Mouse (Mus musculus) adrenal gland, adult 18-20 months (tissue): Measurements from ENCODE around the gene Itprid1. TPM values are rescaled to one million over a fixed set of nuclear protein-coding genes. Genes with fewer than 3 reads are reported as not detected.

Experiments used
- DNase-seq, 2 experiments: peaks; one replicate each; pipeline ENCODE4 v3.0.0; 2021 to 2022; ENCODE audit warnings: low spot score in 2 of 2
- long read RNA-seq, 2 experiments: library from polyadenylated mRNA; stranded (forward); transcript quantifications; one replicate each; pipeline ENCODE4 v2.0.0; 2021
- total RNA-seq, 2 experiments: library from RNA; stranded (reverse); gene quantifications; 1 replicate in 1 of 2; 2 replicates in 1 of 2; pipeline ENCODE4 v1.2.3; 2021

The Itprid1 gene
- not detected for total RNA-seq
- long read RNA-seq, experiment 1 = 0 reads
- long read RNA-seq, experiment 2 = 0 reads

DNA sequence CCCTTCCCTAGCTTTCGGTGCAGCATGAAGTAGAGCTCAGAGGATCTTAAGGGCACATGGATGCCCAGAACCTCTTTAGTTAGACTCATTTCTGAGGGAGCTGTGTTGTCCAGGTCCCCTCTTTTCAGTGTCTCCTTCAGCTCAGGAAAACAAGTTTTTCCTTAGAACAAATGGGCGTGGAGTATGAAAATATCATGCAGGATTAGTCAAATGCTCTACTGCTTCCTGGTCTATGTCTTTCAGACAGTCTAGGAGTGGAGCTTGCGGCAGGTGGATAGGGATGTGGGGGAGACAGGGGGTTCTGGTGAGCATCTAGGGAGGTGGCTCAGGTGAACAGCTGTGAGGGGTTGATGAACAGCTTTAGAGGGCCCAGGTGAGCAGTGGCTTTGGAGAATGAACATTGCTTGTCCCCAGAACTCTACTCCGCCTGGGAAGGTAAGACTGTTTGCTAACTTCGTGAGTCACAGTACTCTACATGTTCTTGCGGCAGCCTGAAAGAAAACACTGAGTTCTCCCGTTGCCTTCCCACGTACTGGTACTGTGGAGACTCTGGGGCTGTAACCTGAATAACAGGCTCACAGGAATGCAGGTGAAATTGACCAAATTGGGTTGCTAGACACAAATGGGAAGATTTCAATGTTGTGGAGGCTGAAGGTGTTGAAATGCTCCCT lies at the start of gene Itprid1:
TSS of gene Itprid1 (plus strand) at position 246 of the 671 bp plus-strand sequence.
- no peak for DNase-seq

DNA sequence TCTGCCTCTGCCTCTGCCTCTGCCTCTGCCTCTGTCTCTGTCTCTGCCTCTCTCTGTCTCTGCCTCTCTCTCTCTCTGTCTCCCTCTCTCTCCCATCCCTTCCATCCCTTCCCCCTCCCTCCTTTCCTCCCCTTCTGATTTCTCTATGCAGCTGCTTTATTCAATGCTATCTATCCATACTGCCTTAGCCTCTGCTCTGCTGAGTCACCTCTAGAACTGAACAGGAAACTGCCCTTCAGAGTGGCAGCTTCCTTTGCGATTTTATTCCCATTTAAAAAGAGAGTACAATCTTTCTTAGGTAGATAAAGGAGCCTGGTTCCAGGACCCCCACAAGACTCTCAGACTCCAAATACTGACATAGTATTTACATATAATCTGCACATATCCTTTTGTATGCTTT lies 47.1 kb upstream of the Itprid1 start:
- no peak for DNase-seq

DNA sequence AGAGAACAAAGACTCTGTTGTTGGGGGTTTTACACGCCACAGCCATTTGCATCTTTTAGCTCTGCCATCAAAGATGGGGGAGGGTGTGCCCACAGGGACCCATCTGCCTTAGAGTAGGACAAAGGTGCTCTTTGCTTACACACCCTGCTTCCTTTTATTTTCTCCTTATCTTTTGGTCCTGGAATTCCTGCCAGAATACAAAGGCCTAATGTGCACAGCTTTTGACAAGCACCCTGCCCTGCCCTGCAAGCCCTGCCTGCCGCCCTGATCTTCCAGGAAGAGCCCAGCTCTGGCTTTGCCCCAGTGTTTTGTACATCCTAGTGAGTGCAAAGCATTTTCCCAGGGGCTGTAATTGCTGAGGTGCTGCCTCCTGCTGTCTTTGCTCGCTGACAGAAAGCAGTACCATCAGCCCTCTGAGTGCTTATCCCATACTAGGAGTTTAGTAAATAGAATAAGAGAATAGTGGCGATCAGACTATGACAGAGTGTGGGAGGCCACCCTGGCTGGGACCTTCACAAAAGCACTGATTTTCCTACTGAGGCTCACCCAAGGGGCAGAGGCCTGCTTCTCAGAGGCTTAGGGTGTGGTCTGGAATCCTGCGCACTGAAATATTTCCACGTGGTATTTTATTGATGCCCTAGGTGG lies 44.7 kb upstream of the Itprid1 start:
- DNase-seq = no peak

DNA sequence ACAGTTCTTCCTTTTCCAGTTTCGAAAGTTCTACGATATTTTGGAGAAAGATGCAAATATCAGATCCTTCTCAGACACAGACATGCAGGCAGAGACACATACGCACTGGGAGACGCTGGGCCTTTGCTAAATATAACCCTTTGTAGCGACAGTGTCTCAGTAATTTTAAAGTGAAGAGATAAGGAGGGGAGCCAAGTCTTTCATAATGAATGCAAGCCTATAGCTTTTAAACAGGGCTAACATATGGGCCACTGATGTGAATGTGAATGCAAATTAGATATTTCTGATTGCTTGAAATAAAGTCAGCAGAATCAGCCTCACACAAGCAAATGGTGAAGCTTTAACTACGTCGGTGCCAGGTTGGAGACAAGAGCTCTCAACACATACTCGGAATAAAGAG lies 44.2 kb upstream of the Itprid1 start:
- DNase-seq = no peak

DNA sequence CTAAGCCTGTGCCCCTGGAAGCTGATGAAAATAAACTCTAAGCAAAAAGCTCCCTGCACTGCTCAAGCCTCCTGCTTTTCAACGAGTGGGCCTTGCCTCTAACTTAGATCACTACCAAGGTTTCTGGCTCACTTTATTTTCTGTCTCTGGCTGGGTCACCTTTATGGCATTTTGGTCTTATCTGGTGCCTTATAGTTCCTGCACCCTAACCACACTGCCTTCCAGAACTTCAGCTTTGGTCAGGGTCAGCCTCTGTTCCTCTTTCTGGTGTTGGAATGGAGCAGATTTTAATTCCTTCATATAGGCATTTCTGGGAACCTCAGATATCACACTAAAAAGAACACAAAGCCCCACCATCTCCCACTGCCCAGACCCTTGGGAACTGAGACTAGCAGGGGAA lies 34.0 kb upstream of the Itprid1 start:
- no peak for DNase-seq

DNA sequence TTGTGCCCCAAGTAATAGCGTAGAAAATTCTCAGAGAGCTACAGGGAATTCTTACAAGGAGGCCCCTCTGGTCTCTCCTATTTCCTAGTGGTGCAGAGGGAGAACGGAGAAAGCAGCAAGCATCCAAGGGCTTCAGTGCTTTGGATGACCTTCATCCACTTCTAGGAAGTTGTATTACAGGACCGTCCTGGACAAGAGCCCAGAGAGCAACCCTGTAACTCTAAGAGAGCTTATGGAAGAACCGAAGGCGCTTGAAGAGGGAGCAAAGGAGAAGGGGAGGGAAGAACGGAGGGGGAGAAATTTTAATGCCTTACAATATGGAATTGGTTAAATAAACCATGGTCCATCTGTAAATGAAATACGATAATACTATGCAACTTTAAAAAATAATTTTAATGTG lies 33.3 kb upstream of the Itprid1 start:
- DNase-seq = peak in 1 of 2 experiments; percentile 10

DNA sequence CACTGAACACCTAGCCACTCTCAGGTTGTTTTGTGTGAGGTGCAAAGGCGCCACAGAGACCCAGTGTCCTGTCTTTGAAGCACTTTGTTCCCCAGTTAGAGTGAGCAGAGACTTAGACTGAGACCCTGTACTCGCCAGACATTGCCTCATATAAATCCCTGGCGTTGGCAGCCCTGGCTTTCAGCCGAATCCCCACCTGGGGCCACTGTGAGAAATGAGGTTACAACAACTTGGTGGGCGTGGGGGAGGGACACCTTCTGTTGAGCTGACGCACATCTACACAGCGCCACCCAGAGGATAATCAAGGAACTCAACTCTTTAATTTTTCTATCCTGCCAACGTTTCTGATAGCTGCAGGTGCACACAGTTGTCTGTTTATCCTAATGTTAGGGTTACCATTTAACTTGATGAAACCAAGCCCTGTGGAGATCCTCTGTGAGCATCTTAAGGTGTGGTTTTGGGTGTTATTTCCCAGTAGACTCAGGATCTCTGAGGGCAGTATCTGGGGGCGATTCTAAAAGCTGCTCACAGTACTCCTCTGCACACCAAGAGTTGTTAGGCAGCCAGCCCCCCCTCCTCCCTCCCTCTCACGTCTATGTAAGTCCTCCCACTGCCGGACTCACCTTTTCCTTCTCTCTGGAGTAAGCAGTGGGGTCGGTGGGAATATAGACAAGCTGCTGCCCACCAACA lies 32.6 kb upstream of the Itprid1 start:
- DNase-seq = peak in 1 of 2 experiments; percentile 20

DNA sequence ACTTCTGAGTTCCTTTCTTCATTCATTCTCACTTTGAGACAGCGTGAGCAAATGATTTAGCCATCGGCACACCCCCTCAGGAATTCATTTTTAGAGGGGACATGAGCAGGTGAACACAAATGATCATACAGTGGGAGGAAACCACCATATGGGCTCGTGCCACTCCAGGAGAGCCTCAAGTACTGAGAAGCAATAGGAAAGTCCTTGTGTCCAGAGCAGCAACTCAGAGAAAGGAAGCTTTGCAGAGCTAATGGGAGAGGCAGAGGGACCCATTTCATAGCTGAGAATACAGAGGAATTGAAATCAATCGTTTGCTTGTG lies 32.1 kb upstream of the Itprid1 start:
- no peak for DNase-seq

DNA sequence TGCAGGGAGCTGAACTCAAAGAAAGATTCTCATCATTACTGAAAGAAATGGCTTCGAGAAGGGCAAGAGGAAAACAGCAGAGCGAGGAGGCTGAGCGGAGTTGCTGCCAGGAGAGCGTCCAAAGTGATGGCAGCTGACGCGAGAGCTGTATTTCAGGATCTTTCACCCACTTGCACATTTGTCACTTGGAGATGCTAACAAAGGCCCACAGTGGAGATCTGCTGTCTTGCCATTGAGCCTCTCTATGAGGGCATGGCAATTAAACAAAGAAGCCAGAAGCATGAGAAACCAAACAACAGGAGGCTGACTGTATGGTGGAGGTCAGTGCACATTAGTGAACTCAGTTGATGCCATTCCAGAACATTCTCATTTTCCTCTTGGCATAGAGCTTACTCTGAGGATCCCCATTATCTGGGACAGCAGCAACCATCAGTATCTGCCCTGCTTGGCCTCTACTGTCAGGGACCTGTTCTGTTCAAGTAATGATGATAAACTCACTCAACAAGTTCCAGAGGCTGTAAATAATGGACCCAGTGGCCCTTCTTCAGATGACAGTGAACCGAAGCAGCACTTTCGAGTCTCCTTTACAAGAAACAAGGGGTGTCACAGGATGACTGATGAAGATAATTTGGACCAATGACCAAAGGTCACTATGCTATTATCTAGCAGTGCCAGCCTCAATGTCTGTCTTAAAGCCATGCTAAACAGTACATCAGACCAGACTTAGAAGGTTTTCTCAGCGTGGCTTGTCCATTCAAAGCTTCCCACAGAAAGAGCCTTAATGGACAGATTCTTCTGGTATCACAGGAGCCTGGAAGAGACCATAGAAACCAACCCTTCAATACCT lies 31.2 kb upstream of the Itprid1 start:
- no peak for DNase-seq

DNA sequence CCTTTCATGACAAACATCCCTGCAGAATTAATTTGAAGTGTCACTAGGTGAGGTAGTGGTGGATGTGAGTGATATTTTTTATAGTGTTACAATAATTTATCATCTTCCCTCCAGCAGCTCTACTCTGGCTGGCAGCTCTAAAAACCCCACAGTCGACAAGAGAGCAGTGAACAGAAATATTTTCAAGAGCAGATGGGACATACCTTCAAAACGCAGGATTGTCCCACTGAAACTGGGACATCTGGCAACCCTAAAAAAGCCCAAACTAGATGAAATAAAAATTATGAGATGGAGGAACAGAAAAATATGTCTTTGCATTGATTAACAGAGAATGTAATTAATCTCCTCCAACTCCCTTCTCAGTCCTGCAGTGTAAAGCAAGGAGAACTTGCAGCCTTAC lies 30.2 kb upstream of the Itprid1 start:
- no peak for DNase-seq

DNA sequence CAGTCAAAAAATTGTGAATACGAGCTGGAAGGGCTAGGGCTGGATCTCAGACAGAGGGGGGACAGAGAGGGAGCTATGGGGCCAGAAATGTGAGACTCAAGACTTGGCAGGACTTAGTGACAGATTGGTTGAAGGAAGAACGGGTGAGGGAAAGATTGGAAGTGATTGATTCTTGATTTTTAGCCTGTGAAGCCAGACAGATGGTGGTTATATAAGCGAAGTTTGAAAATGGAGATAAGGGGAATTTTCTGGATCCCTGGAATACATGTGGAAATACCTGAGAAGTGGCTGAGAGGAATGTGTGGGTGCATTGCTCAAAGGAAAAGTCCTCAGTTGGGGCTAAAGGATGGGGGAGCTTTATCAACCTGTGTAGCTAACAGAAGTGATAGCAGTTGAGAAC lies 28.0 kb upstream of the Itprid1 start:
- no peak for DNase-seq

DNA sequence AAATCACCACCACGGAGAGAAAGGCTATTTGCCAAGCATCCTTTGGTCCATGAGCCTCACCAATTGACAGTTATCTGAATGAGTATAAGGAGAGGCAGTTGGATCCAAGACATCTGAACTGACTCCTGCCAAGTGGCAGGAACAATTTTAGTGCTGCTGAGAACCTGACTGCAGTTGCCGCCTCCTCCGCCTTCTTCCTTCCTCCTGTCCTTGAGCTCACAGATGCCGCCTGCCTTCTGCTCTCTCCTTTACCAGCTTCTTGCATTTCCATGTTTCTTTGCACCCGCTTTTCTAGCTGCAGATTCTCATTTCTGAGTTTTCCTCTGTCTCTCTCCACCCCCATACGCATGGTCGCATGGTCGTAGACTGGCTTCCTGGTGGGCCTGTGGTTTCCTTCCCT lies 25.5 kb upstream of the Itprid1 start:
- DNase-seq = no peak

DNA sequence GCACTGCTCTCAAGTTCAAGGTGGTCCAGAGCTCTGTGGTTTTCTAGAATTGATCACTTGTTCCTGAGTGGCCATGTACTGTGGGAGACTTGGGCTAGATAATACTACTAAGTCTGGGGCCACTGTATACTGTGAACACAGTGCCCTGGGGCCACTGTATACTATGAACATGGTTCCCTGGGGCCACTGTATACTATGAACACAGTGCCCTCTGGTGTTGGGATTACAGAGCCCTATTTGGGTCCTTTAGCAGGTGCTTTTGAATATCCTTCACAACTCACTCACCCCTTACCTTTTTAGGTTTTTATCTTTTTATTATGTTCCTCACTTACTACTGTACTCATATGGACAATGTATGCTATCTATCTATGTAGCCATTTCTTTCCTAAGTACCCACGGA lies 24.3 kb upstream of the Itprid1 start:
- no peak for DNase-seq

DNA sequence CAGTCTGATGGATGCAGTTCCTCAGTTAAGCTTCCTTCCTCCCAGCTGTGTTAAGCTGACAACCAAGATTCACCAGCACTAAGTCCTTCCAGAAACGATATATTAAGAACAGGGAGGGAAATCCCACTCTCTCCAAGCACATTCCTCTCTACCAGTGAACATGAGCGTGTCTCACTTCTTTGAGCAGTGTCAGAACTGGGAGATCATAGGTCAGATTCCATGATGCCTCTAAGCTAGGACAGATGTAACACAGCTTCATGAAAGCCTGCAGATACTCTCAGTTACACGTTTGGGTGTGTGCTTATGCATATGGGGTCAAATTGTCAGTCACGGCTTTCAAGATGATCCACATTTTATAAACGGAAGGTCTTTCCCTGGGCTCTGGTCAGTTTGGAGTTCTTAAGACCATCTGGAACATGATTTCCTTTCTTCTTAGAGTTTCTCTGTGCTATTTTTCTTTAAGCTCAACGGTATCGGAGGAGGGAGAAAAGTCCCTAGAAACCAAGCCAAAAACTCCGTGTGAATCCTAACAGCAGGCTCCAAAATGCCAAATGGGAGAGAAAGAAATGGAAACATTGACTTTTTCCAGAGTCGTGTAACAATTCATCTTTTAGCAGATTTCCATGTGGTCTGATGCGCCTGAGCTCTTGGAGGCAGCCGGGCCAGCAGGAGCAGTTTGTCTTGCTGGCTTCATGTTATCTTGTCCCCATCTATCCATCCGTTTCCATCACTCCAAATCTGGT lies 22.3 kb upstream of the Itprid1 start:
- no peak for DNase-seq

DNA sequence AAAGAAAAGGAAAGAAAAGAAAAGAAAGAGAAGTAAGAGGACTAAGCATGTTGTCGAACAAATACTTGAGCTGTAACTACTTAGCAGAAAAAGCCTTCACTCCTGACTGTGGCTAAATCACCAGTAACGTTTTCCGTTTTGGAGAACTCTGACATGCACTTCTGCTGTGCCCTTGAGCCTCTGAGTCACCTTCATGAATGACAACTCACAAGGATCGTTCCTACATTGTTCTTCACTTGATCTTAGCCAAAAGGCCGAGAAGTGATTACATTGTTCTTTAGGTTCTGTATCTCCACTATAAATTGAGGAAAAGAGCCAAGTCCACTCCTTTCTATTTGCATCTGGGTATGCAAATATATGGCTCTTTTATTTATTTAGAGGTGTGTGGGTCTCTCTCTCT lies 19.8 kb upstream of the Itprid1 start:
- DNase-seq = no peak

DNA sequence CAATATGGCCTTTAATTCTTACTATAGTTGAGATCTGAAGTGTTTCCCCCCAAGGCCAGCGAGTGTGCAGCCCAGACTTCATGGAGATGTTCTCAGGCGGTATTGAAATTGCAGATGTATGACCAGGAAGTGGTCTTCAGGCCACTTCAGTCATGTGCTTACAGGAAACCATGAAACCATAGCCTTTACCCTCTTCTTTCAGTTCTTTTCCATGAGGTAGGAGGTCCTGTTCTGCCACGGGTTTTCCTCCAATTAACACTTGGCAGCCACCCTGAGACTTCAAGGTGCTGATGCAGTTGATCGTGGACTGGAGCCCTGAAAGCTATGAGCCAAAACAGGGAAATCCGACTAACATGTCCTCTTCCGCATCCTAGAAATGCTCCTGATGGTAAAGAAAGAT lies 7.0 kb upstream of the Itprid1 start:
- no peak for DNase-seq

DNA sequence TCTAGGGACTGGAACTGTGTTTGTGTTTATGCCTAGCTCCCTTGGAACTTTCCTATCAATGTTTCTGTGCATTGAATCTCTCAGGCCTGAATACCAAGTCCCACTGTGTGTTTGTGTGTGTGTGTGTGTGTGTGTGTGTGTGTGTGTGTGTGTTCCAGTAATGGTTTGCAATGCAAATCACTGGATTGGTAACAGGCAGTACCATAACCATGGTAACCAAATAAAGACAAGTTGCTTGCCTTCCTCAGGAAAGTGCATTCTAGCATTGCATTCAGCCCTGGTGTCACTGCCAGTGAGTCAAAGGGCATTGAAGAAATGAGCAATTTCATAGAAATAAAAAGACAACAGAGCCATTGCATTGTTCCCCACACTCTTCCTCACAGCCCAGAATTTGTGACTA lies 15.9 kb downstream of the Itprid1 start:
- DNase-seq = no peak

DNA sequence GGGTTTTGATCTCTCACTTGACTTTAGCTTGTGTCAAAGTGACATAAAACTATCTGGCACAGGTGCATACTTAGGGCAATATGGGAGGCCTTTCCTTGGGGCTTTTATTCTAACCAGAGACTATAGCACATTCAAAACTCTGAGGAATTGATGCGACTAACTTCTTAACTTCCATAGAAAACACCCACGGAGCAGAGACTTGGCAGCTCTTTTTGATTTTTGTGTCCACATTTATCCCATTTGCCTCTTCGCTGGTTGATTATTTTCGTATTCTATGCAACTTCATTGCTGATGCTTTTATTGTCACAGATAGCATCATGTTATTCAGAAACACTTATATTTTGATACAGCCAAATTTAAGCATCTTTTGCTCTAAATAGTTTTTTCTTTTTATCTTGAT lies 19.4 kb downstream of the Itprid1 start:
- DNase-seq = no peak

DNA sequence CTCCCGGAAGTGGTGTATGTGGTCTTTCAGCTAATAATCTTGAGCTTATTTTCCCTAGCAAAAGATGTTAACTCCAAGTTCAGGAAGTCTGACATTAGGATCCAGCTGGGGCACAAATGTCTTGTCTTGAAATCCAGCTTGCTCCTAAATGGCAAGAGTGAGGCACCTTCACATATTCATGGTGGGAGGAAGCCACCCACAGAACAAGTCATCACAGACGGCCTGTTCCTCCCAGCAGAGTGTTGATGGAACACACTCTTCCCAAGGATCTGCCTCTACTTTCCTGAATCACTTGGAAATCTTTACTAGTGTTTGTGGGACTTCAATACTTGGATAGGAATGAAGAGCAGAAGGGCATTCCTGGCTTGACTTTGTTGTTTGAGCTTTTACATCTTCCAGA lies 28.5 kb downstream of the Itprid1 start:
- DNase-seq = no peak

DNA sequence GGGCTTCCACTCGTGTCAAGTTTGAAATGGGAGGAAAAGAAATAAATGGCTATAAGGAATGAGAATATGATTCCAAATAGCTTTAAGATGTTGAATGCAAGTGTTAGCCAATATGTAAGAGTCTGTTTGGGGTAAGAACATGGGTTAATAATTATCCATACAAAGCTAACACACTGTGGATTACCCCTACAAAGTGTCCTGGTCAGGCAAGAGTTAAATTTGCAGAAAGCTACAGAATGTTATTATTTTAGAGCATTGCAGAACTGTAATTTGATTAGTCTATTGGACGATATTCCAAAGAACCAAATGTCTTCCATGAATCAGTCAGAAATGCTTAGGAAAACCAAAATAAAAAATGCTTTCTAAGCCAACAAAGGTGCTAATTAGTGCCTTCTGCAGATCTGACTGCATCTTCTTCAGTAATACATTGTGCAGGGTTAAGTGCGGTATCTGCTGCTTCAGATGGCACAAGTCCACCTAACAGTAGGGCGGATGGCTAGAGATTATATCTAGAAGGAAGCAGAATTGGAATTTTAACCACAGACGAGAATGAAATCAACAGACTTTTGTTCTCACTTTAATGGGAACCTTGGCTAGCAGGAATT lies 42.8 kb downstream of the Itprid1 start:
- no peak for DNase-seq

DNA sequence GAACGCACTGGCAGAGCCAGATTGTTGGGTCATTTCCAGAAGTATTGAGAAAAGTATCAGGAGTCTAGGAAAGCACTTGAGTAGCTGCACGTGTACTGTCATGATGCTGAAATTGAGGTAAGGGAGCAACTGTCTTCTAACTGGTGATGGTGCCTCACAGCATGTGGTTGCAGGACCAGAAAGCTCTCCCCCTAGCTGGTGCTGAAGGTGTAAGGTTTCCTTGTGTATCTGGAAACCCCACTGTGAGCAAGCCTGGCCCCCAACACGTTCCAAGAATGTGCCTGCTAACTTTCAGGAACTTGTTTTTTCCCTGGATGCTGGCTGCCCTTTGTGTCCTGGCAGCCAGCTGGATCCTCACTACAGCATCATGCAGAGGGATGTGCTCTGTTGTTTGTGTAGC lies 44.2 kb downstream of the Itprid1 start:
- DNase-seq = no peak
